Mouse (Mus musculus) intestine, postnatal 0 days (tissue): ENCODE data around the gene Olfr311. TPM values are rescaled to one million over a fixed set of nuclear protein-coding genes. Genes with fewer than 3 reads are reported as not detected.
"Not testable (repeated sequence)": the region's sequence is repeated elsewhere in the genome, so short reads cannot be mapped to it uniquely, and the experiment has no call there.

Experiments
- ATAC-seq: fragments of 200-750 bp; cut with Nextera tagmentation; 2 replicates; pipeline ENCODE4 v1.8.0; 2017; ENCODE audit warnings: mild to moderate bottlenecking, moderate TSS enrichment, moderate library complexity
- H3K27ac ChIP-seq: fragments of 300-500 bp; sonication (generic); 2 replicates; pipeline ENCODE4 v1.5.1; 2014; ENCODE audit warnings: mild to moderate bottlenecking, low read depth, low read length, moderate library complexity
- H3K27me3 ChIP-seq: fragments of 300-500 bp; sonication (generic); replicated peaks from 2 replicates; pipeline ENCODE4 v1.6.1; 2014; ENCODE audit warnings: low read length, mixed read lengths; ENCODE audit not compliant: control insufficient read depth, insufficient read depth
- H3K36me3 ChIP-seq: fragments of 300-500 bp; sonication (generic); 2 replicates; pipeline ENCODE4 v1.6.1; 2014; ENCODE audit warnings: mild to moderate bottlenecking, moderate library complexity; ENCODE audit not compliant: control insufficient read depth, insufficient read depth
- H3K4me1 ChIP-seq: fragments of 300-500 bp; sonication (generic); replicated peaks from 2 replicates; pipeline ENCODE4 v1.6.1; 2014; ENCODE audit warnings: antibody characterized with exemption, low read length, mixed read lengths; ENCODE audit not compliant: control insufficient read depth, insufficient read depth
- H3K4me2 ChIP-seq: fragments of 300-500 bp; sonication (generic); replicated peaks from 2 replicates; pipeline ENCODE4 v1.6.1; 2014; ENCODE audit warnings: low read depth, mild to moderate bottlenecking, moderate library complexity
- H3K4me3 ChIP-seq: fragments of 300-500 bp; sonication (generic); 2 replicates; pipeline ENCODE4 v1.5.1; 2014; ENCODE audit warnings: low read depth, low read length
- H3K9ac ChIP-seq: fragments of 300-500 bp; sonication (generic); 2 replicates; pipeline ENCODE4 v1.6.1; 2014; ENCODE audit warnings: mild to moderate bottlenecking, low read depth, low read length
- H3K9me3 ChIP-seq: fragments of 300-500 bp; sonication (generic); 2 replicates; pipeline ENCODE4 v1.6.1; 2016; ENCODE audit warnings: mixed run types; ENCODE audit not compliant: control insufficient read depth
- CTCF ChIP-seq: sonication (generic); IDR thresholded peaks from 2 replicates; pipeline ENCODE4 v1.5.1; 2016; ENCODE audit warnings: low read depth, mild to moderate bottlenecking, control low read depth, antibody characterized with exemption, moderate library complexity
- WGBS: fragments of 180-500 bp; shearing (Covaris S2); extraction: QIAGEN DNeasy Blood & Tissue Kit; methylation state at CpG from one replicate; pipeline ENCODE4 v1.1.7; 2014; 5-methylcytosine and 5-hydroxymethylcytosine counted together
- polyA plus RNA-seq: library from polyadenylated mRNA; unstranded; fragments of >200 nt; fragmentation: Nextera tagmentation; extraction: Ambion mirVana; gene quantifications from 2 replicates; pipeline ENCODE4 v1.2.1, GENCODE M21; 2015

Gene Olfr311
- polyA plus RNA-seq, 1 experiment from 2014 or later, result not detected

DNA sequence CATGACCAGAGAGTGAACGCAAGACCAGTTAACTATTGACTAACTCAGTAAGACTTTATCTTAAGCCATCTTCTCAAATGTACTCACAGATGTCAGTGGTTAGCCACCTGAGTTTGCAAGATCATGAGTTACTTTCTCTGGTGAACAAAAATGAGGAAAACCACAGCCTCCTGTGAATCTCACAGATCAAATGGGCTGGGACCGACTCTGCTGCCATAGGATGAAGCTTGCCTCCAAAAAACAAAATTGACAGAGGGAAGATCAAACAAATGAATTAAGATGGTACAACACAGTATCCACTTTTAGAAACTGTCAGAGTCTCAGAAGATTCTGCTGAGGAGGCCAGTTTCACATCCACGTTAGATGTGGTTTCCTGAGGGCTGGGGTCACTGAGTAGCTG is 9.3 kb upstream of the Olfr311 start:
- WGBS, result 82% methylated on average over 3 of the region's 3 CpGs
- Histone ChIP-seq H3K4me3 (no peak overlapping the region), H3K4me2 (no peak overlapping the region), H3K4me1 (no peaks in the 10 kb centered on the region), H3K27ac (no peak overlapping the region), H3K9ac (no peak overlapping the region), H3K36me3 (no peaks in the 10 kb centered on the region), H3K27me3 (no peaks in the 10 kb centered on the region), H3K9me3 (no peaks in the 10 kb centered on the region)
- no peak for ATAC-seq
- no peak for TF ChIP-seq CTCF

DNA sequence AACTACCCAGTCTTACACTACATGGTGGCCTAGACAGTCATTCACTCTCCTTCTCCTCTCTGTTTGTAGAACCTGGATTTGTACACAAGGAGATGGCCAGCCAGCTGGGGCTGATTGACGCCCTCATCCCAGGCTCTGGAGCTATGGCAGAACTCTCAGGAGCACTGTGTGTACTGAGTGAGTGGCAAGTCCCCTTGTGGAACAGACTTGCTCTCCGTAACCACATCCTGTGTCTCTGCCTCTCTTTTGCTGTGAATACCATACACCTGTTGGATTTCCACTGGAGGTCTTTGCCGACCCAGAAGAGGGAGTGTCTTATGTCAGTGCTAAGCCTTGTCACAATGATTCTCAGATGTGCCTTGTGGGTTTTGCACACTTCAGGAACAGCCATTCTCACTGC is 6.5 kb upstream of the Olfr311 start:
- H3K4me1 ChIP-seq, H3K4me2 ChIP-seq, H3K27ac ChIP-seq, H3K9me3 ChIP-seq, H3K36me3 ChIP-seq, H3K9ac ChIP-seq, H3K4me3 ChIP-seq, ATAC-seq, H3K27me3 ChIP-seq: not testable (repeated sequence)
- 76% methylated on average over 3 of the region's 3 CpGs for whole genome bisulfite sequencing

DNA sequence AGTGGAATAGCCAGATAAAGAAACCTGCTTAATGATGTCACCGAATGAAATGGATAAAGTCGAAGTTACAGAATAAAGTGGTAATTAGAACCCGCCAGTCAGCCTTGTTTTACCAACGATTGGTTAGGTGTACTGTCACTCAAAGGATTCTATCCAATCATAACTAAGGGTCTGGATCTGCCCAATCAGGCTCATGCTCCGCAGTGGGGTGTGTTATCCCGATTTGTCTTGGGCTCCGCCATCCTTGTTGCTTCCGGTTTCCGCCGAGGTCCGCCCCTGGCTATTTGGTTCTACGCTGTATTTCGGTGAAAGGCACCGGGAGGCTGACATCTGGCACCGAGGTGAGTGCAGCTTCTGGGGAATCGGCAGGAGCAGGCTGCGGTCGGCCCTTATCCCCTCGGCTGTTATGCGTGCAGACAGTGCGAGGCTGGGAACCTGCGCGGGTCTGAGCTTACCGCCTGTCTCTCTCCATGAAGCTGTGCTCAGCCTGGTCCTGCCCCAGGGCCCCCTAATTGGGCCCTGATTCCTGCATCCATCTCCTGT is 7.9 kb downstream of the Olfr311 start, which contains the start of gene Gm12258:
Gene Gm12258, plus strand, starts transcription at position 240 of the 543 bp plus-strand sequence.
- Histone ChIP-seq H3K9me3 (no peaks in the 10 kb centered on the region), H3K4me2 (peak within 1 kb of the TSS; percentile 79), H3K36me3 (peaks cover 12% of the 10 kb centered on the region), H3K4me1 (no peaks in the 10 kb centered on the region), H3K9ac (peak within 1 kb of the TSS; percentile 71), H3K27me3 (no peaks in the 10 kb centered on the region), H3K4me3 (peak within 1 kb of the TSS; percentile 77), H3K27ac (peak within 1 kb of the TSS; percentile 31; the same call in 1 of the 2 replicates)
- no peak for TF ChIP-seq CTCF
- ATAC-seq, result peak; percentile 100
- WGBS, result under 1% methylated on average over 24 of the region's 24 CpGs

DNA sequence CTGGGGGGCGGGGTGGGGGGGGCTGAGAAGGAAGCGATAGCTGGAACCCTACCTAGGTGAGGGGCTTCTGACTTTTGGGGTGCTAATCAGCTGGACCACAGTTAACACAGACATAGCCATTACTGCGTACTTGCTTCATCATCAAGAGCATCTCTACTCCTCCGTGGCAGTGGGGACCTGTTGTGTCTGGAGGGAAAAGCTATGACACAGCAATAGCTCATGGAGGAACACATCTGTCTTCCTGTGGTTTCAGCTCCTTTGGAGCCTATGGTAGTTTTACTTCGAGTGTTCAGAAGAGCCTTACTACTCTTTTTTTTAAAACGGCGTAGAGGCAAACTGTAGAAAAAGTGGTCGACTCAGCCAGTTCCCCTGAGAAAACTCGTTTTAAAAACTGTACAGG is 8.6 kb downstream of the Olfr311 start:
- no peaks in the 10 kb centered on the region for H3K27me3 ChIP-seq
- peaks cover 15% of the 10 kb centered on the region for H3K36me3 ChIP-seq
- H3K4me2 ChIP-seq, result peak overlapping the region; percentile 79
- no peak overlapping the region for H3K27ac ChIP-seq
- TF ChIP-seq CTCF, result no peak
- 40% methylated on average over 9 of the region's 9 CpGs for WGBS
- H3K4me1 ChIP-seq, result no peaks in the 10 kb centered on the region
- ATAC-seq, result no peak
- H3K9ac ChIP-seq, result peak overlapping the region; percentile 71
- H3K9me3 ChIP-seq, result no peaks in the 10 kb centered on the region
- H3K4me3 ChIP-seq, result peak overlapping the region; percentile 77

DNA sequence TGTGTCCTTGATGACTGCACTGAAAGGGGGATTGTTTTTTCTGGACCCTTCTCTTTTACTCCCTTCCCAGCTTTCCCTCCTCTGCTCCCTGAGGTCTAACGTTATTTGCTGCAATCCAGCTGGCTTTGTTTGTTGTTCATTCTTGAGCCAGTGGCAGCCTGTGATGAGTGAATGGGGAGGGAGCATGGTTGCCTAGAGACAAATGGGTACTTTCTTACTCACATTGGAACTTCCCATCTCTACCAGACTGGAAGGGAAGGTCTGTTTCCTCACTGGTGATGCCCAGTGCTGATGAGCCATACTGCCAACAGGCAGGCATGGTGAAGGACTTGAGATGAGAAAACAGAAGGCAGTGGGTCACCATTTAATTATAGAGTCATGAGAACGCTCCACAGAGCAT is 10.7 kb downstream of the Olfr311 start:
- no peaks in the 10 kb centered on the region for H3K4me1 ChIP-seq
- H3K27ac ChIP-seq, result no peak overlapping the region
- no peak for TF ChIP-seq CTCF
- WGBS, result 61% methylated on average over 2 of the region's 2 CpGs
- no peak overlapping the region for H3K4me3 ChIP-seq
- no peak overlapping the region for H3K4me2 ChIP-seq
- no peak for ATAC-seq
- H3K9ac ChIP-seq, result no peak overlapping the region
- H3K36me3 ChIP-seq, result peaks cover 27% of the 10 kb centered on the region
- no peaks in the 10 kb centered on the region for H3K9me3 ChIP-seq
- H3K27me3 ChIP-seq, result no peaks in the 10 kb centered on the region

DNA sequence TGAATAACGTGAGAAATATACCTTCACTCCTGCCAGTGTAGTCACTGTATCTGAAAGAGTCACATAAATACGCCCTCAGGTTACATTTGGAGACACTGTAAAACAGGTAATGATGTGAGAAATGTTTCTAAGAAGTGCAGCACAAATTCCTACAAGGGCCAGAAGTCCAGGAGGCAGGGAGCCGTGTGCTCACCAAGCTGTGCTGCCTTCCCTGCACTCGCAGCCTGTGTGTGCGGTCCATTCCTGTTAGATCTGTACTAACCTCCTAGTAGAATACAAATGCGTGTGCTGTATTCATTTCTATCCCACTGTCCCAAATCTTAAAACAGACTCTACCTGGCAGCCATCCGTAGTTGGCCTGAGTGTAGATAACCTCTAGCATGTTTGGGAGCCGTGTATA is 21.7 kb downstream of the Olfr311 start:
- no peak for TF ChIP-seq CTCF
- peaks cover 12% of the 10 kb centered on the region for H3K9me3 ChIP-seq
- H3K4me2 ChIP-seq, result no peak overlapping the region
- no peak for ATAC-seq
- no peak overlapping the region for H3K9ac ChIP-seq
- H3K36me3 ChIP-seq, result peaks cover 40% of the 10 kb centered on the region
- H3K4me3 ChIP-seq, result no peak overlapping the region
- no peak overlapping the region for H3K27ac ChIP-seq
- no peaks in the 10 kb centered on the region for H3K27me3 ChIP-seq
- H3K4me1 ChIP-seq, result no peaks in the 10 kb centered on the region
- 96% methylated on average over 8 of the region's 8 CpGs for WGBS
